Mouse (Mus musculus) bone marrow macrophage, adult 2 months (primary cell): Measurements from ENCODE around the gene Nxpe3. TPM values are rescaled to one million over a fixed set of nuclear protein-coding genes. Genes with fewer than 3 reads are reported as not detected.

Experiments used
- H3K27ac ChIP-seq: 2 replicates; pipeline ENCODE4 v1.5.1; 2012; ENCODE audit warnings: low read depth, low read length; ENCODE audit not compliant: insufficient read depth
- H3K4me1 ChIP-seq: 2 replicates; pipeline ENCODE4 v1.6.1; 2012; ENCODE audit warnings: low read length; ENCODE audit not compliant: control insufficient read depth, insufficient read depth
- H3K4me3 ChIP-seq: 2 replicates; pipeline ENCODE4 v1.5.1; 2012; ENCODE audit warnings: mild to moderate bottlenecking, low read length, moderate library complexity; ENCODE audit not compliant: insufficient read depth
- CTCF ChIP-seq: IDR thresholded peaks from 2 replicates; pipeline ENCODE4 v1.5.1; 2012; ENCODE audit warnings: low read depth, mild to moderate bottlenecking, low read length, moderate library complexity
- POLR2A ChIP-seq: IDR thresholded peaks from 2 replicates; pipeline ENCODE4 v1.6.1; 2012; ENCODE audit warnings: mild to moderate bottlenecking, low read depth, low read length, borderline replicate concordance
- polyA plus RNA-seq: library from polyadenylated mRNA; stranded (reverse); fragments of >200 nt; gene quantifications from 2 replicates; pipeline ENCODE4 v1.2.4, GENCODE M21; 2012; ENCODE audit not compliant: missing spikeins, insufficient read depth, insufficient read length

Gene Nxpe3
- polyA plus RNA-seq, 1 experiment, result 0.20 TPM

DNA sequence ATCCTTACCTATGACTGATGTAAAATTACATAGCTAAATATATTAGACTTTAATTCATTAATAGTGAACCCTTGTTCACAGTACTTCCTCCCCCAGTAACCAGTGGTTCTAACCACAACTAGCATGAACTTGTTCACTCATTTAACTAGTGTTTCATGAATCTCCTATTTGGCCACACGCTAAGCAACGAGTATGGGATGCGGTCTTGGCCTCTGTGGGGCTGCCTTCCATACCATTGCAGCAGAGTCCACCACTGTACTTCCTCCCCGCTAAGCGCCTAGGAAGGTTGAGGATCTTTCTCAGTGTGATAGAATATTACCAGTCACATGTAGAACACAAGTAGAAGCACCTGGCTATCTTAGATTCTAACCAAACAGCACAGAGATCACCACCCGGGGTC is 85.7 kb downstream of the Nxpe3 start:
- TF ChIP-seq POLR2A (no peak), CTCF (no peak)
- Histone ChIP-seq H3K4me3 (no peak overlapping the region), H3K27ac (no peak overlapping the region), H3K4me1 (peaks cover 8% of the 10 kb centered on the region)

DNA sequence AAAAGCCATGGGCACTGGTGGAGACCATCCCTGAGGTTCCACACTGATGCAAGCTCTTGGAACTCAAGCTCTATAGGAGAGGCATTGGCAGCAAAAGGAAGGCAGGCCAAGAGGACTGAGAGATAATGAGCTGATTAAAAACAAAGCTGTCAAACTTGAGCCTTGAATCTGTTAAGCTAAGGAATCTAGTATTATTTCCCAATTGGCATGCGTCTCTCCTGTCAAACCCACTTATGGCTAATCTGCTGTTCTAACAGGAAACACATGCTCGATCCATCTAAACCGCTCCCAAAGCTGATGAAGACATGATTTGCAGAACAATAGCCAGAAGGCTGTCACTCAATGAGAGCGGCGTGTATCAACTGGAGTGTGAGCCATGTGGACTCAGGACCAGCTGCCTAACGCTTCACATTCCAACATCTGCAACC is 87.6 kb downstream of the Nxpe3 start:
- no peak overlapping the region for H3K27ac ChIP-seq
- H3K4me3 ChIP-seq, result no peak overlapping the region
- peaks cover 18% of the 10 kb centered on the region for H3K4me1 ChIP-seq
- TF ChIP-seq CTCF (no peak), POLR2A (no peak)

- H3K27ac ChIP-seq, result no peak overlapping the region
- TF ChIP-seq CTCF (no peak), POLR2A (no peak)
- H3K4me1 ChIP-seq, result peaks cover 20% of the 10 kb centered on the region
- no peak overlapping the region for H3K4me3 ChIP-seq
Measured at GRCm38 (mm10) chr16:55804799-55805198, 90.3 kb downstream of the Nxpe3 start.

DNA sequence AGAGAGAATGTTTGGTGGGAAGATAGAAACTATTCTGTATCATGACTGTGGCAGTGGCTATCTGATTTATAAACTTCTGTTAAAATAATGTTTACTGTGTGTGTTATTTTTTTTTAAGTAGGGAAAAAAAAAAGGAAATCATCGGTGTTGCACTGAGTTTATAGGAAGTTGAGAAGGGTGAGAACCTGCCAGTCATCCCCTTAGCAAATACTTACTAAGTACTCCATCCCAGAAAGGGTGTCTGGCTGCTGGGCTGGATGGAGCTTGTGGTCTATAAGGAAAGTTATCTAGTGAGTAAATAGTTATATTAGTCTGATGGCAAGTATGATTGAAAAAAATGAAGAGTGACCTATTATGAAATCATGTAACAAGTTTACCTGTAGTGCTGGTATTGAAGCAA is 93.5 kb downstream of the Nxpe3 start:
- H3K4me1 ChIP-seq, result peaks cover 32% of the 10 kb centered on the region

GRCm38 (mm10) chr16:55798845-55799244 is 96.2 kb downstream of the Nxpe3 start:
- H3K27ac ChIP-seq, result peak overlapping the region; percentile 75
- H3K4me3 ChIP-seq, result peak overlapping the region; percentile 12; the same call in 1 of the 2 replicates
- peaks cover 43% of the 10 kb centered on the region for H3K4me1 ChIP-seq
- TF ChIP-seq CTCF (no peak), POLR2A (no peak)

More for the DNA sequence above, 93.5 kb downstream of the Nxpe3 start:
- Histone ChIP-seq H3K27ac (no peak overlapping the region), H3K4me3 (no peak overlapping the region)
- TF ChIP-seq POLR2A, result no peak
- TF ChIP-seq CTCF, result no peak

DNA sequence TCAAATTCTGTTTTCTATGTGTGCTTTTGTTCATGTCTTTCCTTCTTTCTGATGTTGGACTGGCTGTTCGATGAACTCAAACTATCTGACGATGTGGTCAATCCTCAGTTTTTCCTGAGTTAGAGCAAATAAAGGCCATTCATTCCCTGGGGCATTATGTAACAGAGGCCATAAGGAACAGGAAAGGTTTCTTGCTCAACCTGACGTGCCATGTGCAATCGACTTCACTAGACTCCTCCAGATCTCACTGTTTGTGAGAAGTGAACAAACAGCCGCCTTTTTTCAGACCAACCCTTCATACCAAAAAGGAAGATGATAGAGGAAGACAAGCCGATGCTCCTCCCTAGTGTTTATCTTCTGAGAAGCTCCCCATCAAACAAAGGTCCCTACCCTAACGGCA is 104.8 kb downstream of the Nxpe3 start:
- no peak for TF ChIP-seq CTCF
- TF ChIP-seq POLR2A, result no peak
- Histone ChIP-seq H3K4me3 (no peak overlapping the region), H3K27ac (0 out of 2 replicates have a peak overlapping the region, but pooled peaks have one; percentile 4), H3K4me1 (peaks cover 28% of the 10 kb centered on the region)

Other genes starting within 250 kb of the Nxpe3 start
- gene Nfkbiz, start 56.4 kb downstream of the Nxpe3 start, polyA plus RNA-seq, result 60.3 and 61.0 TPM in 2 replicates
- 3.5 and 4.8 TPM in 2 replicates for gene Cep97, start 39.6 kb upstream of the Nxpe3 start, polyA plus RNA-seq
- gene Rpl24, start 71.0 kb upstream of the Nxpe3 start, polyA plus RNA-seq, result 1,052 and 1,077 TPM in 2 replicates
- gene Zbtb11, start 78.6 kb upstream of the Nxpe3 start, polyA plus RNA-seq, result 13.4 and 13.9 TPM in 2 replicates
- 116 and 125 TPM in 2 replicates for gene Pcnp, start 134.5 kb upstream of the Nxpe3 start, polyA plus RNA-seq
- 10.3 and 10.6 TPM in 2 replicates for gene Trmt10c, start 142.5 kb upstream of the Nxpe3 start, polyA plus RNA-seq
- 23.1 and 24.4 TPM in 2 replicates for gene Senp7, start 153.1 kb upstream of the Nxpe3 start, polyA plus RNA-seq